Mouse (Mus musculus) B cell, adult 2 months (primary cell): ENCODE measurements around the gene Gje1.
A peak's percentile ranks its signal among the peaks of the same experiment; 100 is the strongest.

Experiments
- DNase-seq, 2 experiments: peaks; one replicate each; pipeline ENCODE4 v3.0.0; 2022

Gene Gje1

GRCm38 (mm10) chr10:14718114-14718513 is at the start of gene Gje1:
Gje1 (minus strand) TSS chr10:14718214.
- DNase-seq: no peak

- no peak for DNase-seq
These were observed 42.6 kb upstream of the Gje1 start for GRCm38 (mm10) chr10:14760618-14761017.

GRCm38 (mm10) chr10:14759665-14760558 is 41.9 kb upstream of the Gje1 start:
- DNase-seq: no peak

- peak in 1 of 2 experiments; percentile 3 for DNase-seq
These were observed 16.3 kb upstream of the Gje1 start for GRCm38 (mm10) chr10:14734285-14734684.

- no peak for DNase-seq
These were observed 7.7 kb upstream of the Gje1 start for GRCm38 (mm10) chr10:14725671-14726070.

- peak; percentile 94 to 95 for DNase-seq
These were observed 12.6 kb downstream of the Gje1 start, which contains the start of the genes Vta1 and Nmbr for GRCm38 (mm10) chr10:14705072-14706066. Vta1 (minus strand) TSS chr10:14705560. Nmbr (plus strand) TSS chr10:14705591.

- no peak for DNase-seq
These were observed 14.1 kb downstream of the Gje1 start for GRCm38 (mm10) chr10:14703830-14704420.

- no peak for DNase-seq
These were observed 14.8 kb downstream of the Gje1 start for GRCm38 (mm10) chr10:14703239-14703638.

GRCm38 (mm10) chr10:14690349-14690748 is 27.7 kb downstream of the Gje1 start:
- no peak for DNase-seq

GRCm38 (mm10) chr10:14688785-14689442 is 29.1 kb downstream of the Gje1 start:
- DNase-seq: no peak

- peak in 1 of 2 experiments; percentile 19 for DNase-seq
These were observed 32.4 kb downstream of the Gje1 start for GRCm38 (mm10) chr10:14685663-14686062.

- no peak for DNase-seq
These were observed 51.9 kb downstream of the Gje1 start for GRCm38 (mm10) chr10:14666147-14666546.
